Mouse (Mus musculus) thymus, adult 2 months (tissue): ENCODE results near the gene Zcchc2.

ENCODE experiments used
- CTCF ChIP-seq: fragments of 200-500 bp; IDR thresholded peaks from 2 replicates; pipeline ENCODE4 v1.5.1; 2012; ENCODE audit warnings: mild to moderate bottlenecking, control low read depth, low read length, moderate library complexity, borderline replicate concordance; ENCODE audit not compliant: control insufficient read depth, poor library complexity, insufficient read depth; ENCODE audit errors: extremely low read depth
- POLR2A ChIP-seq: fragments of 200-500 bp; IDR thresholded peaks from 2 replicates; pipeline ENCODE4 v1.6.1; 2012; ENCODE audit warnings: mild to moderate bottlenecking, low read length, control low read depth, moderate library complexity; ENCODE audit not compliant: control insufficient read depth, poor library complexity, insufficient read depth; ENCODE audit errors: extremely low read depth

DNA sequence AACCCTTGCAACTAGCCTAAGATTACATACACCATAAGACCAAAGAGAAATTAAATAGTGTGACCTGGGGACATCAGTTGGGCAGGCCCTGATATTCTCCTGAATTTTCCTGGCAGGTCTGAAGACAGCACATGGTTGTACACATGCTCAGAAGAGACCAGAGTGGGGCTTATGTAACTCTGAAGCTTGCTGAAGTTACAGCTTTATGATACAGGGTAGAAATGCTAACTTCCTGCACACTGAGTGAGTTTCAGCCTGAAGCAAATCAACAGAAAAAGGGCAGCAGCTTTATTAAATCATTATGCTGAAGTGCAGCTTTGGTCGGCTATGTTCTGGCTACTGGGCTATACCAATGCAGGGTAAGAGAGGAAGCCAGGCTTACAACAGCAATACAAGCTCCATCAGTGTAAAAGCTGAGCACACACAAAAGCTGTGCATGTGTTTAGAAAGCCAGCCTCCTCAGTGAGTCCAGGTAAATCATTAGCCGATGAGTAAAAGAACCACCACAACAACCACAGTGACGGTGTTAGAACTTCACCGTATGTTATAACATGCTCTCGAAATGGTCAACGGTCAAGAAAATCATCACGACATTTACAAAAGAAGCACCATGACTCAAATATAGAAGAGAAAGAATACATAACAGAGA lies 12.6 kb upstream of the Zcchc2 start:
- no peak for TF ChIP-seq CTCF
- TF ChIP-seq POLR2A, result no peak
